Mouse (Mus musculus) MEL (cell line): Measurements from ENCODE around the gene Scpep1. TPM values are rescaled to one million over a fixed set of nuclear protein-coding genes. Genes with fewer than 3 reads are reported as not detected.

ENCODE experiments used
- DNase-seq: peaks from one replicate; pipeline ENCODE4 v3.0.0; 2011; ENCODE audit warnings: low read depth, low spot score
- H3K27ac ChIP-seq: 2 replicates; pipeline ENCODE4 v1.5.1; 2012; ENCODE audit warnings: low read depth, mild to moderate bottlenecking, control low read depth, low read length, moderate library complexity; ENCODE audit not compliant: control insufficient read depth
- H3K27me3 ChIP-seq, 2 experiments: fragments of 150-350 bp in 1 of 2; sonication (generic) in 1 of 2; 2 replicates each; pipeline ENCODE4 v1.6.1; 2012; ENCODE audit warnings: low read length in 2 of 2, mild to moderate bottlenecking in 2 of 2, improper control_type of control experiment in 1 of 2, moderate library complexity in 1 of 2; ENCODE audit not compliant: insufficient read depth in 2 of 2, control insufficient read depth in 1 of 2
- H3K36me3 ChIP-seq, 2 experiments: 2 replicates each; pipeline ENCODE4 v1.6.1; 2012 to 2014; ENCODE audit warnings: low read length in 2 of 2, improper control_type of control experiment in 1 of 2, inconsistent platforms in 1 of 2, mild to moderate bottlenecking in 1 of 2; ENCODE audit not compliant: insufficient read depth in 2 of 2, control insufficient read depth in 1 of 2
- H3K4me1 ChIP-seq, 2 experiments: fragments of 150-350 bp in 1 of 2; sonication (generic) in 1 of 2; 2 replicates each; pipeline ENCODE4 v1.6.1; 2012; ENCODE audit warnings: low read length in 2 of 2, improper control_type of control experiment in 1 of 2, mild to moderate bottlenecking in 1 of 2; ENCODE audit not compliant: insufficient read depth in 2 of 2, control insufficient read depth in 1 of 2
- H3K4me3 ChIP-seq, 2 experiments: fragments of 150-350 bp in 1 of 2; sonication (generic) in 1 of 2; 2 replicates each; pipeline ENCODE4 v1.5.1; 2012; ENCODE audit warnings: low read depth in 2 of 2, low read length in 2 of 2, mild to moderate bottlenecking in 2 of 2, moderate library complexity in 2 of 2, control low read depth in 1 of 2, improper control_type of control experiment in 1 of 2; ENCODE audit not compliant: control insufficient read depth in 1 of 2, insufficient read depth in 1 of 2
- H3K79me2 ChIP-seq: 2 replicates; pipeline ENCODE4 v1.6.1; 2012; ENCODE audit warnings: mild to moderate bottlenecking, low read length, moderate library complexity; ENCODE audit not compliant: control insufficient read depth, poor library complexity, insufficient read depth
- H3K9ac ChIP-seq: 2 replicates; pipeline ENCODE4 v1.6.1; 2012; ENCODE audit warnings: low read depth, mild to moderate bottlenecking, control low read depth, low read length, moderate library complexity; ENCODE audit not compliant: control insufficient read depth, poor library complexity, severe bottlenecking
- H3K9me3 ChIP-seq: fragments of 150-350 bp; sonication (generic); replicated peaks from 2 replicates; pipeline ENCODE4 v1.6.1; 2012; ENCODE audit warnings: mild to moderate bottlenecking, low read length, improper control_type of control experiment, moderate library complexity; ENCODE audit not compliant: insufficient read depth
- BHLHE40 ChIP-seq: IDR thresholded peaks from 2 replicates; pipeline ENCODE4 v1.6.1; 2012; ENCODE audit warnings: low read depth, mild to moderate bottlenecking, inconsistent platforms, low read length, improper control_type of control experiment, borderline replicate concordance
- CHD1 ChIP-seq: IDR thresholded peaks from 2 replicates; pipeline ENCODE4 v1.6.1; 2012; ENCODE audit warnings: low read depth, mild to moderate bottlenecking, inconsistent platforms, low read length, improper control_type of control experiment
- CHD2 ChIP-seq: IDR thresholded peaks from 2 replicates; pipeline ENCODE4 v1.6.1; 2011; ENCODE audit warnings: low read length, improper control_type of control experiment
- ELF1 ChIP-seq: IDR thresholded peaks from 2 replicates; pipeline ENCODE4 v1.6.1; 2014; ENCODE audit warnings: low read depth, mild to moderate bottlenecking, inconsistent platforms, low read length, improper control_type of control experiment, moderate library complexity
- ETS1 ChIP-seq: IDR thresholded peaks from 2 replicates; pipeline ENCODE4 v1.6.1; 2012; ENCODE audit warnings: low read depth, mild to moderate bottlenecking, inconsistent platforms, low read length, improper control_type of control experiment, moderate library complexity
- HCFC1 ChIP-seq: IDR thresholded peaks from 2 replicates; pipeline ENCODE4 v1.6.1; 2012; ENCODE audit warnings: low read depth, mild to moderate bottlenecking, inconsistent platforms, low read length, improper control_type of control experiment, moderate library complexity
- MAX ChIP-seq: IDR thresholded peaks from 2 replicates; pipeline ENCODE4 v1.6.1; 2011; ENCODE audit warnings: low read length, improper control_type of control experiment
- MEF2A ChIP-seq: IDR thresholded peaks from 2 replicates; pipeline ENCODE4 v1.6.1; 2014; ENCODE audit warnings: low read depth, mild to moderate bottlenecking, inconsistent platforms, low read length, improper control_type of control experiment; ENCODE audit not compliant: poor library complexity, insufficient replicate concordance, severe bottlenecking; ENCODE audit errors: extremely low read depth
- MYB ChIP-seq: IDR thresholded peaks from 2 replicates; pipeline ENCODE4 v1.6.1; 2011; ENCODE audit warnings: mild to moderate bottlenecking, low read depth, low read length, improper control_type of control experiment
- MYC ChIP-seq: IDR thresholded peaks from 2 replicates; pipeline ENCODE4 v1.6.1; 2011; ENCODE audit warnings: low read depth, mild to moderate bottlenecking, low read length, improper control_type of control experiment, moderate library complexity
- NRF1 ChIP-seq: IDR thresholded peaks from 2 replicates; pipeline ENCODE4 v1.6.1; 2014; ENCODE audit warnings: low read depth, mild to moderate bottlenecking, inconsistent platforms, low read length, improper control_type of control experiment, moderate library complexity; ENCODE audit not compliant: poor library complexity, insufficient read depth, severe bottlenecking
- POLR2A ChIP-seq, 2 experiments: IDR thresholded peaks; 2 replicates each; pipeline ENCODE4 v1.6.1; 2011 to 2012; ENCODE audit warnings: low read length in 2 of 2, mild to moderate bottlenecking in 2 of 2, control low read depth in 1 of 2, improper control_type of control experiment in 1 of 2, low read depth in 1 of 2, moderate library complexity in 1 of 2; ENCODE audit not compliant: control insufficient read depth in 1 of 2, insufficient read depth in 1 of 2, poor library complexity in 1 of 2
- POLR2AphosphoS2 ChIP-seq: IDR thresholded peaks from 2 replicates; pipeline ENCODE4 v1.6.1; 2011; ENCODE audit warnings: low read length, improper control_type of control experiment
- RAD21 ChIP-seq: IDR thresholded peaks from 2 replicates; pipeline ENCODE4 v1.6.1; 2011; ENCODE audit warnings: mild to moderate bottlenecking, low read depth, low read length, improper control_type of control experiment
- RCOR1 ChIP-seq: IDR thresholded peaks from 2 replicates; pipeline ENCODE4 v1.6.1; 2012; ENCODE audit warnings: low read depth, mild to moderate bottlenecking, inconsistent platforms, low read length, improper control_type of control experiment
- SMC3 ChIP-seq: IDR thresholded peaks from 2 replicates; pipeline ENCODE4 v1.6.1; 2011; ENCODE audit warnings: low read depth, low read length, improper control_type of control experiment
- TAL1 ChIP-seq: IDR thresholded peaks from 2 replicates; pipeline ENCODE4 v1.6.1; 2012; ENCODE audit warnings: mild to moderate bottlenecking, inconsistent platforms, low read length, moderate library complexity, mixed read lengths
- TBP ChIP-seq: IDR thresholded peaks from 2 replicates; pipeline ENCODE4 v1.8.0; 2011; ENCODE audit warnings: low read depth, low read length, improper control_type of control experiment
- TCF12 ChIP-seq: IDR thresholded peaks from 2 replicates; pipeline ENCODE4 v1.6.1; 2014; ENCODE audit warnings: low read depth, mild to moderate bottlenecking, inconsistent platforms, low read length, improper control_type of control experiment, moderate library complexity
- USF1 ChIP-seq: IDR thresholded peaks from 2 replicates; pipeline ENCODE4 v1.6.1; 2014; ENCODE audit warnings: low read depth, mild to moderate bottlenecking, inconsistent platforms, low read length, improper control_type of control experiment, moderate library complexity
- USF2 ChIP-seq, 2 experiments: IDR thresholded peaks; 2 replicates each; pipeline ENCODE4 v1.6.1; 2011 to 2012; ENCODE audit warnings: improper control_type of control experiment in 2 of 2, low read length in 2 of 2, borderline replicate concordance in 1 of 2, inconsistent platforms in 1 of 2, low read depth in 1 of 2, mild to moderate bottlenecking in 1 of 2; ENCODE audit not compliant: insufficient read depth in 1 of 2
- ZKSCAN1 ChIP-seq: IDR thresholded peaks from 2 replicates; pipeline ENCODE4 v1.6.1; 2012; ENCODE audit warnings: low read depth, mild to moderate bottlenecking, inconsistent platforms, low read length, improper control_type of control experiment, moderate library complexity
- ZMIZ1 ChIP-seq: IDR thresholded peaks from 2 replicates; pipeline ENCODE4 v1.6.1; 2012; ENCODE audit warnings: low read depth, mild to moderate bottlenecking, inconsistent platforms, low read length, improper control_type of control experiment, moderate library complexity
- polyA plus RNA-seq, 2 experiments: library from polyadenylated mRNA; stranded (reverse) in 1 of 2; unstranded in 1 of 2; fragments of >175 nt in 1 of 2; fragments of >200 nt in 1 of 2; gene quantifications; 2 replicates each; pipeline versions ENCODE4 v1.2.1 to v1.2.4; 2012; ENCODE audit warnings: low replicate concordance in 2 of 2, low read depth in 1 of 2; ENCODE audit not compliant: insufficient read length in 2 of 2, insufficient read depth in 1 of 2, missing spikeins in 1 of 2
- total RNA-seq: library from RNA; depleted of rRNA; stranded (reverse); fragments of 300-350 nt; gene quantifications from 2 replicates; pipeline ENCODE4 v1.2.3, GENCODE M21; 2012

Scpep1 gene
- total and polyA plus RNA-seq, 3 experiments = 7.9 to 15.6 TPM; not detected in 1

DNA sequence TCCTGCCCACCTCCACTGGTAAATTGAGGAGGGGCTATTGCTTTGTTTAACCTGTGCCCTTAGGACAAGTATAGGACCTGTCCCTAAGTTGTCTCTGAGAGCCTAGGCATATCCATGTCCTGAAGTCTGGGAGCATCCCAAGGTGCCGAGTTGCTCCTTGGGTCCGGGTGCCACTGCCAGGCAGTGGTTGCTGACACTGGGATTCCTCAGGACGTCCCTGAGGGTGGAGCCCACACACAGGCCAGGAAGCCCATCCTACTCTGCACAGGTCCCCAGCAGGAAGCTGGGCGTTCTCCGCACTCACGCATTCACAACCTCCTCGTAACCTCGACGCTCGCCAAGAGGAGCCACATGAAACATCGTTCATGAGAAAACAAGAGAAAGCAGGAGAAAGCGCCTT, 13.8 kb downstream of the Scpep1 start:
- Histone ChIP-seq H3K79me2 (no peaks in the 10 kb centered on the region), H3K36me3 (no peaks in the 10 kb centered on the region), H3K4me3 (no peak overlapping the region), H3K27me3 (no peaks in the 10 kb centered on the region), H3K9ac (no peak overlapping the region), H3K4me1 (no peaks in the 10 kb centered on the region), H3K9me3 (no peaks in the 10 kb centered on the region), H3K27ac (no peak overlapping the region)
- DNase-seq = no peak
- TF ChIP-seq POLR2A (IDR thresholded peaks at IDR 0.05; ENCODE audit: control insufficient read depth in 1 of 2, insufficient read depth in 1 of 2, low read depth in 1 of 2, low read length in 2 of 2, poor library complexity in 1 of 2) (no peak), MAX (no peak), ZKSCAN1 (no peak), USF2 (IDR thresholded peaks at IDR 0.05; ENCODE audit: borderline replicate concordance in 1 of 2, insufficient read depth in 1 of 2, low read depth in 1 of 2, low read length in 2 of 2) (no peak), ZMIZ1 (no peak), TBP (no peak), RAD21 (no peak), POLR2AphosphoS2 (no peak), SMC3 (no peak), RCOR1 (no peak)

GRCm38 (mm10) chr11:88939634-88940033, 15.6 kb downstream of the Scpep1 start:
- Histone ChIP-seq H3K27me3 (no peaks in the 10 kb centered on the region), H3K27ac (no peak overlapping the region), H3K36me3 (no peaks in the 10 kb centered on the region), H3K9ac (no peak overlapping the region), H3K4me3 (no peak overlapping the region), H3K79me2 (no peaks in the 10 kb centered on the region), H3K9me3 (no peaks in the 10 kb centered on the region), H3K4me1 (no peaks in the 10 kb centered on the region)
- DNase-seq = no peak
- TF ChIP-seq CHD1 = no peak
- TF ChIP-seq TBP = no peak
- TF ChIP-seq HCFC1 = no peak
- no peak for TF ChIP-seq TAL1
- TF ChIP-seq POLR2A (IDR thresholded peaks at IDR 0.05; ENCODE audit: control insufficient read depth in 1 of 2, insufficient read depth in 1 of 2, low read depth in 1 of 2, low read length in 2 of 2, poor library complexity in 1 of 2) = no peak
- TF ChIP-seq ZKSCAN1 = no peak
- TF ChIP-seq ETS1 = no peak
- no peak for TF ChIP-seq ELF1
- TF ChIP-seq BHLHE40 = no peak
- no peak for TF ChIP-seq MEF2A
- no peak for TF ChIP-seq POLR2AphosphoS2
- no peak for TF ChIP-seq USF2 (IDR thresholded peaks at IDR 0.05; ENCODE audit: borderline replicate concordance in 1 of 2, insufficient read depth in 1 of 2, low read depth in 1 of 2, low read length in 2 of 2)
- TF ChIP-seq MYC = no peak
- no peak for TF ChIP-seq USF1
- no peak for TF ChIP-seq ZMIZ1
- no peak for TF ChIP-seq TCF12
- no peak for TF ChIP-seq NRF1
- no peak for TF ChIP-seq MYB
- TF ChIP-seq CHD2 = no peak
